ENCODE assay signal across 8 mouse cellular contexts in genomic region chr19:36207735-36208288, GRCm38 (mm10).
A peak's percentile ranks its signal among the peaks of the same experiment; 100 is the strongest.
DNase-seq lines count a peak whose midpoint lies in the region; ATAC-seq and TF ChIP-seq lines count a peak whose summit lies in the region.

No protein-coding gene starts in this region.

- TF ChIP-seq POLR2A in limb, embryonic 14.5 days (IDR thresholded peaks at IDR 0.05; ENCODE audit: borderline replicate concordance, extremely low read depth, insufficient read depth, insufficient read length) = no peak

- ATAC-seq in kidney, embryonic 14.5 days (ENCODE audit: low FRiP score, low TSS enrichment) = peak; percentile 64; the same call in 1 of the 2 replicates
- no peak for ATAC-seq in heart, embryonic 11.5 days (replicated peaks; ENCODE audit: insufficient number of reproducible peaks, low FRiP score, low TSS enrichment)
- ATAC-seq in limb, embryonic 14.5 days (ENCODE audit: low FRiP score, low read depth) = peak; percentile 81

- H3K9me3 ChIP-seq in kidney, embryonic 14.5 days (ENCODE audit: control insufficient read depth, low read length) = no peaks in the 10 kb centered on the region
- H3K9me3 ChIP-seq in heart, embryonic 11.5 days (replicated peaks; ENCODE audit: control insufficient read depth, low read length) = no peaks in the 10 kb centered on the region
- no peaks in the 10 kb centered on the region for H3K9me3 ChIP-seq in limb, embryonic 14.5 days (ENCODE audit: control insufficient read depth, low read length)

- H3K4me3 ChIP-seq in kidney, embryonic 14.5 days (ENCODE audit: low read length) = no peak overlapping the region
- H3K4me3 ChIP-seq in heart, embryonic 11.5 days (ENCODE audit: low read depth, low read length) = no peak overlapping the region
- no peak overlapping the region for H3K4me3 ChIP-seq in limb, embryonic 14.5 days (replicated peaks; ENCODE audit: low read length)

- H3K9ac ChIP-seq in kidney, embryonic 14.5 days (ENCODE audit: low read depth, low read length) = no peak overlapping the region
- H3K9ac ChIP-seq in heart, embryonic 11.5 days (ENCODE audit: low read depth, low read length) = no peak overlapping the region
- no peak overlapping the region for H3K9ac ChIP-seq in limb, embryonic 14.5 days (ENCODE audit: low read depth, low read length, severe bottlenecking)

- DNase-seq in kidney, adult 8-10 months = no peak
- DNase-seq in brain, adult 2 months (ENCODE audit: low read depth, low spot score) = peak; percentile 65
- peak; percentile 52 for DNase-seq in limb, embryonic 14.5 days (ENCODE audit: low spot score)
- DNase-seq in spleen, postnatal 10 days (ENCODE audit: low spot score in 2 of 2) = no peak
- DNase-seq in adrenal gland, postnatal 14 days = no peak
- DNase-seq in thymus, postnatal 36 days = no peak

- no peaks in the 10 kb centered on the region for H3K36me3 ChIP-seq in kidney, embryonic 14.5 days (ENCODE audit: control insufficient read depth, insufficient read depth, low read length)
- H3K36me3 ChIP-seq in heart, embryonic 11.5 days (ENCODE audit: control insufficient read depth, insufficient read depth, low read length) = no peaks in the 10 kb centered on the region
- no peaks in the 10 kb centered on the region for H3K36me3 ChIP-seq in limb, embryonic 14.5 days (ENCODE audit: control insufficient read depth, insufficient read depth, low read length)

- H3K27me3 ChIP-seq in kidney, embryonic 14.5 days (ENCODE audit: control insufficient read depth, insufficient read depth, low read length) = no peaks in the 10 kb centered on the region
- no peaks in the 10 kb centered on the region for H3K27me3 ChIP-seq in heart, embryonic 11.5 days (ENCODE audit: control insufficient read depth, insufficient read depth, low read length)
- H3K27me3 ChIP-seq in limb, embryonic 14.5 days (ENCODE audit: control insufficient read depth, insufficient read depth, low read length) = no peaks in the 10 kb centered on the region

- no peak overlapping the region for H3K27ac ChIP-seq in kidney, embryonic 14.5 days (ENCODE audit: low read depth, low read length)
- peak overlapping the region; percentile 75 for H3K27ac ChIP-seq in heart, embryonic 11.5 days (ENCODE audit: low read depth, low read length)
- H3K27ac ChIP-seq in limb, embryonic 14.5 days (replicated peaks; ENCODE audit: low read depth, low read length) = peak overlapping the region; percentile 58

- no peak overlapping the region for H3K4me2 ChIP-seq in kidney, embryonic 14.5 days (replicated peaks; ENCODE audit: low read depth, low read length)
- peak overlapping the region; percentile 49 for H3K4me2 ChIP-seq in heart, embryonic 11.5 days
- peak overlapping the region; percentile 25 for H3K4me2 ChIP-seq in limb, embryonic 14.5 days (replicated peaks; ENCODE audit: low read depth, low read length, severe bottlenecking)

- peaks cover 7% of the 10 kb centered on the region; the same call in 1 of the 2 replicates for H3K4me1 ChIP-seq in kidney, embryonic 14.5 days (ENCODE audit: control insufficient read depth, insufficient read depth, low read length)
- peaks cover 9% of the 10 kb centered on the region for H3K4me1 ChIP-seq in heart, embryonic 11.5 days (ENCODE audit: control insufficient read depth, insufficient read depth, low read length)
- H3K4me1 ChIP-seq in limb, embryonic 14.5 days (ENCODE audit: control insufficient read depth, insufficient read depth, low read length) = 0 out of 2 replicates have a peak, but pooled peaks cover 10% of the 10 kb centered on the region

- 19% methylated on average over 7 of the region's 7 CpGs for WGBS in kidney, embryonic 14.5 days
- 16% methylated on average over 7 of the region's 7 CpGs for WGBS in heart, embryonic 11.5 days (ENCODE audit: insufficient replicate concordance)
- WGBS in limb, embryonic 14.5 days = 9% methylated on average over 7 of the region's 7 CpGs

Comparison
In these comparisons a context has a peak if more than half of its experiments do, and no peak if none do; other contexts are left out.
1. DNase-seq: peak in brain, adult 2 months (single experiment) and limb, embryonic 14.5 days (single experiment); none in kidney, adult 8-10 months (0 of 2), spleen, postnatal 10 days (0 of 2), adrenal gland, postnatal 14 days (single experiment) and thymus, postnatal 36 days (0 of 2).